Mouse (Mus musculus) forebrain, embryonic 14.5 days (tissue): ENCODE data around the gene Gm4305. TPM values are rescaled to one million over a fixed set of nuclear protein-coding genes. Genes with fewer than 3 reads are reported as not detected.
"Not testable (repeated sequence)": the region's sequence is repeated elsewhere in the genome, so short reads cannot be mapped to it uniquely, and the experiment has no call there.

Source experiments
- ATAC-seq: fragments of 200-750 bp; cut with Nextera tagmentation; 2 replicates; pipeline ENCODE4 v1.8.0; 2017; ENCODE audit warnings: mild to moderate bottlenecking, moderate library complexity
- DNase-seq: peaks from one replicate; pipeline ENCODE4 v3.0.0-alpha.2; 2015; ENCODE audit warnings: low spot score
- H3K27ac ChIP-seq: fragments of 300-500 bp; sonication (generic); 2 replicates; pipeline ENCODE4 v1.5.1; 2014; ENCODE audit warnings: low read depth, mild to moderate bottlenecking, control low read depth, low read length, moderate library complexity
- H3K27me3 ChIP-seq: fragments of 300-500 bp; sonication (generic); replicated peaks from 2 replicates; pipeline ENCODE4 v1.6.1; 2014; ENCODE audit warnings: low read length, control low read depth, mixed read lengths; ENCODE audit not compliant: control insufficient read depth, insufficient read depth
- H3K36me3 ChIP-seq: fragments of 300-500 bp; sonication (generic); 2 replicates; pipeline ENCODE4 v1.6.1; 2014; ENCODE audit warnings: low read length, control low read depth; ENCODE audit not compliant: control insufficient read depth, insufficient read depth
- H3K4me1 ChIP-seq: fragments of 300-500 bp; sonication (generic); 2 replicates; pipeline ENCODE4 v1.6.1; 2014; ENCODE audit warnings: antibody characterized with exemption, low read length, control low read depth; ENCODE audit not compliant: control insufficient read depth, insufficient read depth
- H3K4me2 ChIP-seq: fragments of 300-500 bp; sonication (generic); 2 replicates; pipeline ENCODE4 v1.6.1; 2014; ENCODE audit warnings: mild to moderate bottlenecking, control low read depth, low read length
- H3K4me3 ChIP-seq: fragments of 300-500 bp; sonication (generic); 2 replicates; pipeline ENCODE4 v1.5.1; 2014; ENCODE audit warnings: low read depth, low read length, control low read depth
- H3K9ac ChIP-seq: fragments of 300-500 bp; sonication (generic); 2 replicates; pipeline ENCODE4 v1.6.1; 2014; ENCODE audit warnings: mild to moderate bottlenecking, low read length, control low read depth, moderate library complexity
- H3K9me3 ChIP-seq: fragments of 300-500 bp; sonication (generic); replicated peaks from 2 replicates; pipeline ENCODE4 v1.6.1; 2016; ENCODE audit warnings: low read length, control low read depth, mixed read lengths; ENCODE audit not compliant: control insufficient read depth
- WGBS: fragments of 180-500 bp; shearing (Covaris S2); extraction: QIAGEN DNeasy Blood & Tissue Kit; methylation state at CpG from one replicate; pipeline ENCODE4 v1.1.7; 2014; 5-methylcytosine and 5-hydroxymethylcytosine counted together
- polyA plus RNA-seq: library from polyadenylated mRNA; unstranded; fragments of >200 nt; fragmentation: Nextera tagmentation; extraction: Ambion mirVana; gene quantifications from 2 replicates; pipeline ENCODE4 v1.2.1, GENCODE M21; 2014

The Gm4305 gene
- polyA plus RNA-seq: not detected in 2 replicates

GRCm38 (mm10) chr10:100350793-100351192 lies at the start of gene Gm4305:
TSS of gene Gm4305 (plus strand) at chr10:100351093.
- not testable (repeated sequence) for H3K4me3 ChIP-seq, H3K9me3 ChIP-seq, DNase-seq, H3K4me2 ChIP-seq, ATAC-seq, H3K27me3 ChIP-seq, H3K27ac ChIP-seq, H3K4me1 ChIP-seq, H3K9ac ChIP-seq, H3K36me3 ChIP-seq
- no CpG with 5 or more reads among the region's 3 CpGs for WGBS

GRCm38 (mm10) chr10:100335376-100335775 lies 15.5 kb upstream of the Gm4305 start, which contains the start of gene Gm4301:
TSS of gene Gm4301 (plus strand) at chr10:100335676.
- ATAC-seq, DNase-seq, H3K27me3 ChIP-seq, H3K4me2 ChIP-seq, H3K4me3 ChIP-seq, H3K36me3 ChIP-seq, H3K9me3 ChIP-seq, H3K4me1 ChIP-seq, H3K27ac ChIP-seq, H3K9ac ChIP-seq: not testable (repeated sequence)
- no CpG with 5 or more reads among the region's 2 CpGs for WGBS

- not testable (repeated sequence) for H3K4me3 ChIP-seq, H3K9ac ChIP-seq, H3K27me3 ChIP-seq, DNase-seq, H3K4me1 ChIP-seq, H3K36me3 ChIP-seq, H3K4me2 ChIP-seq, ATAC-seq, H3K27ac ChIP-seq, H3K9me3 ChIP-seq
- no CpG with 5 or more reads among the region's 3 CpGs for WGBS
Measured at GRCm38 (mm10) chr10:100340536-100340935, 10.4 kb upstream of the Gm4305 start, which contains the start of gene Gm4302. TSS of gene Gm4302 (plus strand) at chr10:100340836.

GRCm38 (mm10) chr10:100345672-100346071 lies 5.2 kb upstream of the Gm4305 start, which contains the start of gene Gm4303:
TSS of gene Gm4303 (plus strand) at chr10:100345972.
- H3K27me3 ChIP-seq, H3K27ac ChIP-seq, ATAC-seq, DNase-seq, H3K9me3 ChIP-seq, H3K4me1 ChIP-seq, H3K4me3 ChIP-seq, H3K9ac ChIP-seq, H3K4me2 ChIP-seq, H3K36me3 ChIP-seq: not testable (repeated sequence)
- no CpG with 5 or more reads among the region's 3 CpGs for WGBS

GRCm38 (mm10) chr10:100356841-100357240 lies 5.9 kb downstream of the Gm4305 start:
- not testable (repeated sequence) for H3K27me3 ChIP-seq, H3K9me3 ChIP-seq, H3K36me3 ChIP-seq, H3K4me3 ChIP-seq, H3K27ac ChIP-seq, ATAC-seq, H3K4me1 ChIP-seq, H3K4me2 ChIP-seq, DNase-seq, H3K9ac ChIP-seq
- 82% methylated on average over 1 of the region's 2 CpGs for WGBS

GRCm38 (mm10) chr10:100361038-100361437 lies 10.1 kb downstream of the Gm4305 start, which contains the start of gene Gm4307:
TSS of gene Gm4307 (plus strand) at chr10:100361338.
- not testable (repeated sequence) for H3K27ac ChIP-seq

GRCm38 (mm10) chr10:100382460-100382859 lies 31.6 kb downstream of the Gm4305 start, which contains the start of gene Gm4312:
TSS of gene Gm4312 (minus strand) at chr10:100382560.
- H3K27ac ChIP-seq, H3K9ac ChIP-seq, H3K4me2 ChIP-seq, H3K9me3 ChIP-seq, H3K4me3 ChIP-seq, H3K27me3 ChIP-seq, DNase-seq, H3K4me1 ChIP-seq, ATAC-seq, H3K36me3 ChIP-seq: not testable (repeated sequence)
- no CpG with 5 or more reads among the region's 2 CpGs for WGBS

More at GRCm38 (mm10) chr10:100361038-100361437, 10.1 kb downstream of the Gm4305 start, which contains the start of gene Gm4307:
- not testable (repeated sequence) for ATAC-seq, H3K4me3 ChIP-seq, H3K4me2 ChIP-seq, H3K4me1 ChIP-seq, H3K27me3 ChIP-seq, DNase-seq, H3K9ac ChIP-seq, H3K36me3 ChIP-seq, H3K9me3 ChIP-seq
- WGBS: no CpG with 5 or more reads among the region's 3 CpGs

Other genes starting within 250 kb of the Gm4305 start
- gene Gm4301, start 15.4 kb upstream of the Gm4305 start, polyA plus RNA-seq: not detected in 2 replicates
- gene Gm4302, start 10.3 kb upstream of the Gm4305 start, polyA plus RNA-seq: not detected in 2 replicates
- gene Gm4303, start 5.1 kb upstream of the Gm4305 start, polyA plus RNA-seq: not detected in 2 replicates
- not detected in 2 replicates for gene Gm4307, start 10.2 kb downstream of the Gm4305 start, polyA plus RNA-seq
- gene Gm4312, start 31.5 kb downstream of the Gm4305 start, polyA plus RNA-seq: not detected in 2 replicates
- gene Tmtc3, start 136.3 kb downstream of the Gm4305 start, polyA plus RNA-seq: 6.6 and 9.7 TPM in 2 replicates
- gene Cep290, start 136.5 kb downstream of the Gm4305 start, polyA plus RNA-seq: 4.9 and 6.0 TPM in 2 replicates
- gene 4930430F08Rik, start 239.3 kb downstream of the Gm4305 start, polyA plus RNA-seq: 14.9 and 16.3 TPM in 2 replicates
- gene 1700017N19Rik, start 239.4 kb downstream of the Gm4305 start, polyA plus RNA-seq: not detected in 2 replicates